Mouse (Mus musculus) hindbrain, embryonic 14.5 days (tissue): ENCODE data around the gene Glrx5. TPM values are rescaled to one million over a fixed set of nuclear protein-coding genes. Genes with fewer than 3 reads are reported as not detected.

Experiments used
- ATAC-seq: fragments of 200-750 bp; cut with Nextera tagmentation; 2 replicates; pipeline ENCODE4 v1.8.0; 2017; ENCODE audit warnings: moderate number of reproducible peaks, mild to moderate bottlenecking, moderate TSS enrichment, moderate library complexity; ENCODE audit not compliant: low FRiP score
- DNase-seq: peaks from one replicate; pipeline ENCODE4 v3.0.0-alpha.2; 2015; ENCODE audit warnings: low spot score
- H3K27ac ChIP-seq: fragments of 300-500 bp; sonication (generic); 2 replicates; pipeline ENCODE4 v1.5.1; 2014; ENCODE audit warnings: mild to moderate bottlenecking, moderate library complexity
- H3K27me3 ChIP-seq: fragments of 300-500 bp; sonication (generic); 2 replicates; pipeline ENCODE4 v1.6.1; 2014; ENCODE audit warnings: mild to moderate bottlenecking, low read length, mixed read lengths; ENCODE audit not compliant: control insufficient read depth, insufficient read depth
- H3K36me3 ChIP-seq: fragments of 300-500 bp; sonication (generic); replicated peaks from 2 replicates; pipeline ENCODE4 v1.6.1; 2014; ENCODE audit not compliant: control insufficient read depth, insufficient read depth
- H3K4me1 ChIP-seq: fragments of 300-500 bp; sonication (generic); replicated peaks from 2 replicates; pipeline ENCODE4 v1.6.1; 2014; ENCODE audit warnings: antibody characterized with exemption, low read length, mixed read lengths; ENCODE audit not compliant: control insufficient read depth, insufficient read depth
- H3K4me2 ChIP-seq: fragments of 300-500 bp; sonication (generic); replicated peaks from 2 replicates; pipeline ENCODE4 v1.6.1; 2014; ENCODE audit warnings: mild to moderate bottlenecking, moderate library complexity
- H3K4me3 ChIP-seq: fragments of 300-500 bp; sonication (generic); replicated peaks from 2 replicates; pipeline ENCODE4 v1.5.1; 2014; ENCODE audit warnings: mild to moderate bottlenecking, low read length
- H3K9ac ChIP-seq: fragments of 300-500 bp; sonication (generic); 2 replicates; pipeline ENCODE4 v1.6.1; 2014
- H3K9me3 ChIP-seq: fragments of 300-500 bp; sonication (generic); 2 replicates; pipeline ENCODE4 v1.6.1; 2016; ENCODE audit warnings: low read length; ENCODE audit not compliant: control insufficient read depth
- WGBS: fragments of 180-500 bp; shearing (Covaris S2); extraction: QIAGEN DNeasy Blood & Tissue Kit; methylation state at CpG from one replicate; pipeline ENCODE4 v1.1.7; 2014; 5-methylcytosine and 5-hydroxymethylcytosine counted together
- polyA plus RNA-seq: library from polyadenylated mRNA; unstranded; fragments of >200 nt; fragmentation: Nextera tagmentation; extraction: Ambion mirVana; gene quantifications from 2 replicates; pipeline ENCODE4 v1.2.1, GENCODE M21; 2014

The Glrx5 gene
- polyA plus RNA-seq, 1 experiment from 2014 or later, result 189 TPM

DNA sequence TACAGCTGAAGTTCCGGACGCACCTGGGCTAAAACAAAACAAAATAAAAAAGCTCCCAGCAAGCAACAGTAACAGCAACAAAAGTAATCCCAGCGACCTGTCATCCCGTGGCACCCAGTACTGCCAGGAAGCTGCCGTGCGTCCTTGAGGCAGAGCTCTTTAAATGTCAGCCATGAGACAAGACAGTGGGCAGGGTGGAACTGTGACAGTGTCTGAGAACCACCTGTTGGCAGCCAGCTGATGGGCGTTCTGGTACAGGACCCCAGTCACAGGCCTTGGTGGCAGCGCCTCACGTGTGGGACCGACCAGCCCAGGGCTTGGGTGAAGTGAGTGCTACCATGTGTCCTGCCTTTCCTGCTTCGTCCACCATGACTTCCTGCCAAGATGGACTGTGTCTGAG lies 5.7 kb downstream of the Glrx5 start:
- no peak overlapping the region for H3K4me2 ChIP-seq
- H3K9me3 ChIP-seq, result no peaks in the 10 kb centered on the region
- H3K36me3 ChIP-seq, result peaks cover 27% of the 10 kb centered on the region
- H3K27ac ChIP-seq, result no peak overlapping the region
- no peak for DNase-seq
- peaks cover 18% of the 10 kb centered on the region for H3K4me1 ChIP-seq
- no peak overlapping the region for H3K9ac ChIP-seq
- H3K27me3 ChIP-seq, result no peaks in the 10 kb centered on the region
- WGBS, result 88% methylated on average over 11 of the region's 11 CpGs
- H3K4me3 ChIP-seq, result no peak overlapping the region
- no peak for ATAC-seq

DNA sequence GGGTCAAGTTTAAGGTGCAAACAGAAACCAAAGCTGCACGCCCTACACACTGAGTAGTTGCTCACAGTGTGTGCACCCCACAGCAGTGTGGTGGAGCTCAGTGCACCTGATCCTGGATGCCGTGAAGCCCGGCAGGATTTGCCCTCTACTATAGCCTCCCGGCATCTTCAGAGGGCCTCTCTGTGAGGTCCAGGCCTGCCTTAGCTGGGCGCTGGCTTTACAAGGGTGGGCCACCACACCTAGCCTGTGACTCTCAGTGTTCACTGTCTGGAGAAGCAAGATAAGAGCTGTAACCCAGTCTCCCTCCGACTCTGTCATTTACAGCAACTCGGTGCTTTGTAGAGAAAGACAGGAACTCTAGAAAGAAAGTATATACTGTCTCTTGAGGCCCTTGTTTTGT lies 6.4 kb downstream of the Glrx5 start:
- Histone ChIP-seq H3K4me2 (no peak overlapping the region), H3K4me3 (no peak overlapping the region), H3K9ac (no peak overlapping the region), H3K9me3 (no peaks in the 10 kb centered on the region), H3K27ac (no peak overlapping the region), H3K27me3 (no peaks in the 10 kb centered on the region), H3K36me3 (peaks cover 27% of the 10 kb centered on the region), H3K4me1 (peaks cover 10% of the 10 kb centered on the region; the same call in 1 of the 2 replicates)
- 87% methylated on average over 7 of the region's 7 CpGs for WGBS
- DNase-seq, result no peak
- no peak for ATAC-seq

DNA sequence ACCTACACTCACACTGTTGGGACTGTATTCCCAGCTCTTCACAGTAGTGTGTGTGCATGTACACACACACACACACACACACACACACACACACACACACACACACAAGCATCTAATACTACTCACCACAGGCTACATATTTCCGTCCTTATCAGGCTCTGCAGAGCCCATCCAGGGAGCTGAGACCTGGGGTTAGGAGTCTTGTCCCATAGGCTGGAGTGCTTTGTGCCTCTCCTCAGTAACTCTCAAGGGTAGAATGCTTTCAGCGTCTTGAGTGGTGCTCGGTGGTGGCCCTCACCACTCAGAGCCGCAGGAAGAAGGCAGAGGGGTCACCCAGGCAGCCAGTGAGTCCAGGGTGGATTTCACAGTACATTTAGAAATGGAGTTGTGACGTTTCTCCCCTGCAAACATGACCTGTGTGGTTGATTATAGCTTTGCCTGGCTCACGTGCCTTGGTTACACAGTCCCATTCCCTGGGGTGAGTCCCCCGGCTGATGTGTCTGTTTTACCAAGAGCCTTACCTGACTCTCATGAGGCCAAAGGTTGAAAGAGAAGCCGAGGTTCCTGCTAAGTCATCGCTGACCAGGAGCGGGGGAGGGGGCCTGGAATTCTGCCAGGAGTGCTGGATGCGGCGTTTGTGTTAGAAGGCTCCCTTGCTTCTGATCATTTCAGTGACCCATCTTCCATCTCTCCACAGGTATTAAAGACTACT lies 7.2 kb downstream of the Glrx5 start:
- Histone ChIP-seq H3K9ac (no peak overlapping the region; the same call in 1 of the 2 replicates), H3K4me1 (peaks cover 2% of the 10 kb centered on the region; the same call in 1 of the 2 replicates), H3K4me2 (no peak overlapping the region), H3K36me3 (peaks cover 27% of the 10 kb centered on the region), H3K4me3 (no peak overlapping the region), H3K27ac (no peak overlapping the region), H3K9me3 (no peaks in the 10 kb centered on the region), H3K27me3 (no peaks in the 10 kb centered on the region)
- 62% methylated on average over 12 of the region's 12 CpGs for WGBS
- no peak for ATAC-seq
- DNase-seq, result no peak

DNA sequence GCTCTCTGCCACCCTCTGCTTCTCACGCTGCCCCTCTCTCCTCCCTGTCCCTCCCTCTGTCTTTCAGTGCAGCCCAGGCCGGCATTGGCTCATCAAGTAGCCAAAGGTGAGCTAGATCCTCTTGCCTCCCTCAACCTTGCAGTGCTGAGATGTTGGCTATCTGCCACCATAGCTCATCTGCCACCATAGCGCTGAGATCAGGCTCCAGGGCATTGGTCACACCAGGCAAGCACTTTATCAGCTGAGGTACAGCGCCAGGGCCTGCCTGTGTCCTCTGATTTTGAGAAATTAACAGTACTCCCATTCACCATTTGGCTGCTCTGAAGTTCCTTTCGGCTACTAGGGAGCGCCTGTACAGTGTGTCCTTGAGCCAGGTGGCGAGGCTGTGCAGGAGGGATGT lies 8.5 kb downstream of the Glrx5 start:
- WGBS, result 88% methylated on average over 7 of the region's 7 CpGs
- DNase-seq (no peak), ATAC-seq (no peak)
- H3K36me3 ChIP-seq, result peaks cover 27% of the 10 kb centered on the region
- H3K27ac ChIP-seq, result no peak overlapping the region
- H3K4me1 ChIP-seq, result no peaks in the 10 kb centered on the region
- H3K4me3 ChIP-seq, result no peak overlapping the region
- no peak overlapping the region for H3K9ac ChIP-seq
- H3K4me2 ChIP-seq, result no peak overlapping the region
- no peaks in the 10 kb centered on the region for H3K9me3 ChIP-seq
- no peaks in the 10 kb centered on the region for H3K27me3 ChIP-seq

DNA sequence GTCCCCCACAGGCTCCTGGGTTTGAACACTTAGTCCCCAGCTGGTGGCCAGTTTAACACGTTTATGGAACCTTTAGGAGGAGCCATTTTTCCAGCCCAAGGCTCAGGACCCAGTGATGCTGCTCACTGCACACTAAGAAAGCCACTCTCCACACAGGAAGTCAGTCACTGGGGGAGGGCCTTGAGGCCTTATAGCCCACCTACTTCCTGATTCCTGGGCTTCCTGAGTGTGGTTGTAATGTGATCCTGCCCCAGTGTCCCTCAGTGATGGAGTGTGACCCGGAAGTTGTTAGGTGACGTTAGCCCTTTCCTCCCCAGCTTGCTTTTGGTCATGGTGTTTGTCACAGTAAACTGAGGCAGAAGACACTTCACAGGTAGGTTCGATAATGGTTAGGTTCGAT lies 10.6 kb downstream of the Glrx5 start:
- H3K9me3 ChIP-seq, result no peaks in the 10 kb centered on the region
- ATAC-seq (no peak), DNase-seq (no peak)
- 89% methylated on average over 5 of the region's 5 CpGs for WGBS
- no peaks in the 10 kb centered on the region for H3K27me3 ChIP-seq
- H3K36me3 ChIP-seq, result peaks cover 27% of the 10 kb centered on the region
- H3K27ac ChIP-seq, result no peak overlapping the region
- H3K4me2 ChIP-seq, result no peak overlapping the region
- H3K9ac ChIP-seq, result no peak overlapping the region
- H3K4me1 ChIP-seq, result no peaks in the 10 kb centered on the region
- H3K4me3 ChIP-seq, result no peak overlapping the region

DNA sequence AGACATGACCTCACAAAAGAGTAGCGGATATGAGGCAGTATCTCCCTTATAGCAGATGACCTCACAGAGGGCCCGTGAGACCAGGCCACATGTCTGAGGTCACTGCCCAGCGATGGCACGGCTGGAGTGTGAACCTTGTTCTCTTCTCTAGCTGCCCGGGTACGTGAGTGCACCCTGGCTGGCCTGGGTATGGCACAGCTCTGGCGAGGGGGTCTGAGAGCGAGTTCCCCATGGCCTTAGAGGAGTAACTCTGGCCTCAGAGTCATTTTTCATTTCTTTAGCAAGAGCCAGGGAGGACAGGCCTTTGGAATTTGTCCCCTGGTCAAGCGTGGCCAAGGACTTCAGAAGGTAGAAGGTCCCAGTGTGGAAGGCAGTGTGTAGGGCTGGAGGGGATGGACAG lies 12.3 kb downstream of the Glrx5 start:
- Histone ChIP-seq H3K4me3 (no peak overlapping the region), H3K36me3 (peaks cover 23% of the 10 kb centered on the region), H3K9ac (no peak overlapping the region), H3K4me2 (no peak overlapping the region), H3K9me3 (no peaks in the 10 kb centered on the region), H3K4me1 (no peaks in the 10 kb centered on the region), H3K27ac (no peak overlapping the region), H3K27me3 (no peaks in the 10 kb centered on the region)
- 90% methylated on average over 9 of the region's 9 CpGs for WGBS
- no peak for DNase-seq
- ATAC-seq, result no peak

DNA sequence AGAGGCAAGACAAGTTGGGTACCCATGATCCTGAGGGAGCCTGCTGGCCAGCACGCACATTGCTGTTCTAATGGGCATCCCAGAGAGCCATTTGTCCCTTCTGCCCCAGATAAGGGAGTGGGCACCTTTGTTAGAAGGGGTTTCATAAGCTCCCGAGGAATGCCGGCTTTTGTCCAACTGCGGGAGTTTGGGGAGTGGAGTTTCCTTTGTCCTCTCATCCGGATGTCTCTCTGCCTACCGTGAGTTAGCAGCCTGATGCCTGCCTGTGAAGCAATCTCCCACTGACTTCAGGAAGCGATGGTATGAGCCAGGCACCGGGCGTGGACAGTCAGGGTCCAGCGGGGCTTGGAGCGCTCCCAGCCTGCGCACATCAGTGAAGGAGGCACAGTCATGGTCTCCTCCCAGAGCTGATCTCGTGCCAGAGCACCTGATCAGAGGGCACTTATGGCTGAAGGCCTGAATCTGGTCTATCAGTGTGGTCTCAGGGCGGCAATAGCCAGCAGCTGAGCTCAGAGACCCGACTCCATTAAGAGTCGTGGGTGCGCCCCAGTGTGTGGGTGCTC lies 15.9 kb downstream of the Glrx5 start:
- H3K9me3 ChIP-seq, result no peaks in the 10 kb centered on the region
- no peak overlapping the region for H3K4me2 ChIP-seq
- no peak overlapping the region for H3K9ac ChIP-seq
- H3K27ac ChIP-seq, result no peak overlapping the region
- H3K36me3 ChIP-seq, result no peaks in the 10 kb centered on the region
- H3K27me3 ChIP-seq, result no peaks in the 10 kb centered on the region
- no peak overlapping the region for H3K4me3 ChIP-seq
- WGBS, result 70% methylated on average over 17 of the region's 17 CpGs
- ATAC-seq (0 out of 2 replicates have a peak, but pooled peaks have one; percentile 31), DNase-seq (no peak)
- no peaks in the 10 kb centered on the region for H3K4me1 ChIP-seq

DNA sequence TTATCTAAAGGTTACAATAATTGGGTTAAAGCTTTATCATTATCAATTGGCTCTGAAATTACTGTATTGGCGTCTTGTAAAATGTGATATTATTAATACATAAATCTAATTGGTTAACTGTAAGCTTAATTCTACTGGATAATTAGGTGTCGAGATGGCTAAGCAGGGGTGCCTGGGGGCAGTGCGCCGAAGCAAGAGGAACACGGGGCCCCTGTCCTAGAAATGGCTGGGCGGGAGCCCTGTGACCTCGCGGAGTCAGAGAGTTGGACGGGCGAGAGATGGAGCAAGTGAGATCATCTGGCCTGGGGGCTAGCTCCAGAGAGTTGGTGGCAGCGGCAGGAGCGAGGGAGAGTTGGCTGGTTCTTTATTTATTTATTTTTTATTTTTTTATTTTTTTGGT lies 17.3 kb downstream of the Glrx5 start:
- no peak overlapping the region for H3K27ac ChIP-seq
- H3K36me3 ChIP-seq, result no peaks in the 10 kb centered on the region
- no peak for DNase-seq
- ATAC-seq, result no peak
- no peaks in the 10 kb centered on the region for H3K27me3 ChIP-seq
- no peak overlapping the region for H3K4me2 ChIP-seq
- no peak overlapping the region for H3K9ac ChIP-seq
- H3K4me1 ChIP-seq, result no peaks in the 10 kb centered on the region
- no peaks in the 10 kb centered on the region for H3K9me3 ChIP-seq
- H3K4me3 ChIP-seq, result no peak overlapping the region
- WGBS, result 82% methylated on average over 12 of the region's 12 CpGs

DNA sequence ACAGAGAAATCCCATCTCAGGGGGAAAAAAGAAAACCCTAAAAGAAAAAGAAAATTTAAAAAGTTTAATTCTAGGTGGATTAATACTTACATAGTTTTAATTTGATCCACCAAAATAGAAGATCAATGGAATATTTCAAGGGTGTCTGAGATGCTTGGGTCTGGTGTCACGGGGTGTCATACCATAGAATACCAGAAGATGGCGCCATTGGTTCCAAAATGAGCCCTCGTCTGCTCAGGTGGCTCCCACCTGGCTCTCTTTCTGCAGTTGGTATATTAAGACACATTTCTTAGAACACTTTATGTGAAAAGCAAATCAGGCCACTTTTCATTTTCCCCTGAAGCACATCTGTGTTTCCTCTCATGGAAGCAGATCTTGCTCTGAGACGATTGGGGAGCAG lies 18.4 kb downstream of the Glrx5 start:
- Histone ChIP-seq H3K36me3 (no peaks in the 10 kb centered on the region), H3K4me3 (no peak overlapping the region), H3K27me3 (no peaks in the 10 kb centered on the region), H3K4me1 (no peaks in the 10 kb centered on the region), H3K27ac (no peak overlapping the region), H3K9ac (no peak overlapping the region), H3K9me3 (no peaks in the 10 kb centered on the region), H3K4me2 (no peak overlapping the region)
- DNase-seq (peak; percentile 87), ATAC-seq (peak; percentile 37; the same call in 1 of the 2 replicates)
- 17% methylated on average over 4 of the region's 4 CpGs for WGBS
